23 mouse cellular contexts compared by ENCODE assay signal in genomic region chr10:83738996-83739655, GRCm38 (mm10). TPM values are rescaled to one million over a fixed set of nuclear protein-coding genes. Genes with fewer than 3 reads are reported as not detected.
DNase-seq lines count a peak whose midpoint lies in the region; ATAC-seq and TF ChIP-seq lines count a peak whose summit lies in the region.
"Had no signal": no experiment of that assay in that cellular context is flagged by ENCODE, and none has a peak within 500 bp of the region (broad histone marks: within the 10 kb centered on the region; RNA-seq: fewer than 3 reads in every experiment).

No protein-coding gene starts in this region.

- H3K27ac ChIP-seq in kidney, postnatal 0 days, result no peak overlapping the region
- no peak overlapping the region for H3K27ac ChIP-seq in kidney, embryonic 14.5 days (ENCODE audit: low read depth, low read length)
- H3K27ac ChIP-seq: hindbrain, embryonic 14.5 days; macrophage had no signal

- H3K4me2 ChIP-seq in kidney, postnatal 0 days (ENCODE audit: low read length), result no peak overlapping the region
- H3K4me2 ChIP-seq in kidney, embryonic 14.5 days (replicated peaks; ENCODE audit: low read depth, low read length), result no peak overlapping the region
- H3K4me2 ChIP-seq: hindbrain, embryonic 14.5 days; liver, embryonic 11.5 days; midbrain, embryonic 11.5 days had no signal

- 82% methylated on average over 15 of the region's 15 CpGs for WGBS in kidney, postnatal 0 days
- WGBS in kidney, embryonic 14.5 days, result 85% methylated on average over 15 of the region's 15 CpGs

- no peaks in the 10 kb centered on the region for H3K4me1 ChIP-seq in kidney, postnatal 0 days (replicated peaks; ENCODE audit: insufficient read depth, low read length)
- no peaks in the 10 kb centered on the region for H3K4me1 ChIP-seq in kidney, embryonic 14.5 days (ENCODE audit: control insufficient read depth, insufficient read depth, low read length)

- H3K9ac ChIP-seq in kidney, postnatal 0 days (ENCODE audit: low read depth, low read length), result no peak overlapping the region
- H3K9ac ChIP-seq in kidney, embryonic 14.5 days (ENCODE audit: low read depth, low read length), result no peak overlapping the region
- H3K9ac ChIP-seq: hindbrain, embryonic 14.5 days had no signal

- no peak overlapping the region for H3K4me3 ChIP-seq in kidney, postnatal 0 days (replicated peaks; ENCODE audit: low read depth, low read length)
- H3K4me3 ChIP-seq in kidney, embryonic 14.5 days (ENCODE audit: low read length), result no peak overlapping the region
- H3K4me3 ChIP-seq: erythroblast, embryonic 14.5 days had no signal

- TF ChIP-seq CTCF in kidney, postnatal 0 days (IDR thresholded peaks at IDR 0.05; ENCODE audit: low read depth), result peak; percentile 21; the same call in 1 of the 2 replicates

- H3K9me3 ChIP-seq in kidney, postnatal 0 days (replicated peaks; ENCODE audit: low read length), result peaks cover 4% of the 10 kb centered on the region
- H3K9me3 ChIP-seq in kidney, embryonic 14.5 days (ENCODE audit: control insufficient read depth, low read length), result peaks cover 14% of the 10 kb centered on the region

- no peaks in the 10 kb centered on the region for H3K27me3 ChIP-seq in kidney, postnatal 0 days (ENCODE audit: insufficient read depth, low read length)
- no peaks in the 10 kb centered on the region for H3K27me3 ChIP-seq in kidney, embryonic 14.5 days (ENCODE audit: control insufficient read depth, insufficient read depth, low read length)

- peak; percentile 83 for DNase-seq in heart, adult 11 months
- DNase-seq in heart, adult 18-20 months, result no peak
- no peak for DNase-seq in kidney, postnatal 0 days (ENCODE audit: low spot score)
- peak; percentile 39 for DNase-seq in lung, postnatal 10 days
- no peak for DNase-seq in lung, adult 18-20 months
- DNase-seq in spleen, postnatal 4 days (ENCODE audit: low spot score in 2 of 2), result no peak
- DNase-seq in adrenal gland, postnatal 4 days (ENCODE audit: low spot score in 2 of 2), result no peak
- DNase-seq: adrenal gland, postnatal 25 days; cerebellum, adult 2 months; kidney, adult 11 months; layer of hippocampus, postnatal 36 days; left cerebral cortex, postnatal 4 days; right cerebral cortex, postnatal 14 days; thymus, postnatal 14 days had no signal

- no peak for ATAC-seq in kidney, postnatal 0 days (replicated peaks; ENCODE audit: low FRiP score, low read depth)
- ATAC-seq in kidney, embryonic 14.5 days (ENCODE audit: low FRiP score, low TSS enrichment), result no peak
- ATAC-seq: activated CD4-positive, CD25-positive, alpha-beta regulatory T cell, adult 4 months; CD4-positive, CD25-positive, alpha-beta regulatory T cell, adult 4 months; forebrain, embryonic 14.5 days had no signal

- no peaks in the 10 kb centered on the region for H3K36me3 ChIP-seq in kidney, postnatal 0 days (ENCODE audit: insufficient read depth, low read length)
- H3K36me3 ChIP-seq in kidney, embryonic 14.5 days (ENCODE audit: control insufficient read depth, insufficient read depth, low read length), result no peaks in the 10 kb centered on the region

RNA-seq across cellular contexts. Expression of gene 1500009L16Rik, which starts 16.5 kb away (rescaled TPM):
- 1 to 10 TPM; 5.3 to 5.6 TPM for total RNA-seq in heart, adult 18-20 months (2021)
- polyA plus RNA-seq in kidney, postnatal 0 days (2015; fragmentation: Nextera tagmentation; extraction: Ambion mirVana), result 31.1 and 32.7 TPM in 2 replicates
- polyA plus RNA-seq in kidney, embryonic 14.5 days (2014; fragmentation: Nextera tagmentation; extraction: Ambion mirVana), result 32.9 and 46.8 TPM in 2 replicates
- total RNA-seq in adrenal gland, postnatal 4 days (2021), result 10 to 100 TPM; 29.8 to 35.6 TPM
- polyA plus RNA-seq: erythroblast, embryonic 14.5 days; macrophage had no signal

Comparison
In these comparisons a context has a peak if more than half of its experiments do, and no peak if none do; other contexts are left out.
1. DNase-seq: peak in heart, adult 11 months (single experiment) and lung, postnatal 10 days (single experiment); none in heart, adult 18-20 months (0 of 2), kidney, postnatal 0 days (single experiment), lung, adult 18-20 months (0 of 2), spleen, postnatal 4 days (0 of 2) and adrenal gland, postnatal 4 days (0 of 2).
2. RNA of gene 1500009L16Rik, which starts 16.5 kb away (total RNA-seq): 29.8 to 35.6 TPM in adrenal gland, postnatal 4 days; 5.3 to 5.6 TPM in heart, adult 18-20 months; every median in the first group is over 4 times any median in the second.